Mouse (Mus musculus): ENCODE data around the gene Padi1.

GRCm38 (mm10) chr4:140814241-140815225 lies 31.0 kb downstream of the Padi1 start:
- no peak for TF ChIP-seq CTCF (IDR thresholded peaks at IDR 0.05; ENCODE audit: control insufficient read depth, insufficient read depth, insufficient read length)
- TF ChIP-seq MAX (IDR thresholded peaks at IDR 0.05), result no peak

Data from C2C12 (cell line).